Mouse (Mus musculus): ENCODE data around the gene Zdhhc9. TPM values are rescaled to one million over a fixed set of nuclear protein-coding genes. Genes with fewer than 3 reads are reported as not detected.

The Zdhhc9 gene
- total and polyA plus RNA-seq, 3 experiments, result 3.5 to 13.9 (median 4.5) TPM

- no peak overlapping the region for H3K4me2 ChIP-seq (ENCODE audit: insufficient read depth, low read depth, poor library complexity, severe bottlenecking)
- DNase-seq (ENCODE audit: extremely low read depth), result no peak
- H3K27ac ChIP-seq (ENCODE audit: insufficient read depth, low read depth), result no peak overlapping the region
- dilution Hi-C loops (cut with MboI; ENCODE audit: extremely low pct_ligation_motif_present, extremely low pct_unique_long_range_greater_than_20kb, low sequenced_read_pairs) (no loop called here), in situ Hi-C loops (cut with MboI; ENCODE audit: low pct_ligation_motif_present, low pct_unique_long_range_greater_than_20kb, low sequenced_read_pairs) (loop anchor here (5.0 kb wide), 1 partner anchor 41 kb away; no protein-coding TSS in a partner anchor)
- H3K27me3 ChIP-seq (replicated peaks), result no peaks in the 10 kb centered on the region
- no peak for TF ChIP-seq CHD1 (IDR thresholded peaks at IDR 0.05; ENCODE audit: low read depth, low read length)
- H3K4me1 ChIP-seq (ENCODE audit: control insufficient read depth in 1 of 2, insufficient read depth in 2 of 2), result peaks cover 0 to 23% of the 10 kb centered on the region in 2 experiments; a peak in 2 of 4 replicates
- H3K9ac ChIP-seq (ENCODE audit: insufficient read depth, low read depth), result no peak overlapping the region
- peaks cover 0 to 32% of the 10 kb centered on the region in 2 experiments for H3K36me3 ChIP-seq (replicated peaks in 1 of 2; ENCODE audit: control insufficient read depth in 1 of 2, insufficient read depth in 1 of 2, low read length in 1 of 2)
- H3K4me3 ChIP-seq (replicated peaks in 1 of 3; ENCODE audit: low read depth in 2 of 3, low read length in 2 of 3, poor library complexity in 1 of 3), result no peak overlapping the region
- peaks cover 9% of the 10 kb centered on the region; the same call in 1 of the 2 replicates for H3K79me2 ChIP-seq (replicated peaks; ENCODE audit: control insufficient read depth, extremely low read depth, insufficient read depth, poor library complexity, severe bottlenecking)
- H3K9me3 ChIP-seq (replicated peaks; ENCODE audit: low read length), result no peaks in the 10 kb centered on the region
Observed at GRCm38 (mm10) chrX:48202995-48203394, 5.7 kb downstream of the Zdhhc9 start.

- no peak overlapping the region for H3K27ac ChIP-seq (ENCODE audit: insufficient read depth, low read depth)
- peaks cover 0 to 23% of the 10 kb centered on the region in 2 experiments; a peak in 2 of 4 replicates for H3K4me1 ChIP-seq (ENCODE audit: control insufficient read depth in 1 of 2, insufficient read depth in 2 of 2)
- peaks cover 3% of the 10 kb centered on the region; the same call in 1 of the 2 replicates for H3K79me2 ChIP-seq (replicated peaks; ENCODE audit: control insufficient read depth, extremely low read depth, insufficient read depth, poor library complexity, severe bottlenecking)
- in situ Hi-C loops (cut with MboI; ENCODE audit: low pct_ligation_motif_present, low pct_unique_long_range_greater_than_20kb, low sequenced_read_pairs), result loop anchor here (5.0 kb wide), 1 partner anchor 40 kb away; no protein-coding TSS in a partner anchor
- no peaks in the 10 kb centered on the region for H3K9me3 ChIP-seq (replicated peaks; ENCODE audit: low read length)
- H3K36me3 ChIP-seq (replicated peaks in 1 of 2; ENCODE audit: control insufficient read depth in 1 of 2, insufficient read depth in 1 of 2, low read length in 1 of 2), result peaks cover 0 to 37% of the 10 kb centered on the region in 2 experiments
- H3K9ac ChIP-seq (ENCODE audit: insufficient read depth, low read depth), result no peak overlapping the region
- no peak overlapping the region for H3K4me3 ChIP-seq (replicated peaks in 1 of 3; ENCODE audit: low read depth in 2 of 3, low read length in 2 of 3, poor library complexity in 1 of 3)
- H3K4me2 ChIP-seq (ENCODE audit: insufficient read depth, low read depth, poor library complexity, severe bottlenecking), result no peak overlapping the region
- no peaks in the 10 kb centered on the region for H3K27me3 ChIP-seq (replicated peaks)
- TF ChIP-seq MAX (IDR thresholded peaks at IDR 0.05; ENCODE audit: low read length), result no peak
- TF ChIP-seq MEF2A (IDR thresholded peaks at IDR 0.05; ENCODE audit: borderline replicate concordance, low read depth, low read length), result no peak
- TF ChIP-seq E2F4 (IDR thresholded peaks at IDR 0.05; ENCODE audit: insufficient replicate concordance, low read depth, low read length), result no peak
- no peak for TF ChIP-seq RAD21 (IDR thresholded peaks at IDR 0.05; ENCODE audit: low read depth, low read length)
- no peak for TF ChIP-seq TCF12 (IDR thresholded peaks at IDR 0.05; ENCODE audit: low read depth, low read length)
- TF ChIP-seq ETS1 (conservative IDR thresholded peaks at IDR 0.05; ENCODE audit: low read depth, low read length), result no peak
- no peak for TF ChIP-seq NELFE (IDR thresholded peaks at IDR 0.05; ENCODE audit: low read depth, low read length)
- TF ChIP-seq ELF1 (IDR thresholded peaks at IDR 0.05; ENCODE audit: low read depth, low read length), result no peak
- no peak for TF ChIP-seq EP300 (IDR thresholded peaks at IDR 0.05; ENCODE audit: low read length)
- no peak for TF ChIP-seq KAT2A (IDR thresholded peaks at IDR 0.05; ENCODE audit: insufficient replicate concordance, low read length)
- no peak for DNase-seq (ENCODE audit: extremely low read depth)
- dilution Hi-C loops (cut with MboI; ENCODE audit: extremely low pct_ligation_motif_present, extremely low pct_unique_long_range_greater_than_20kb, low sequenced_read_pairs), result no loop called here
Observed at GRCm38 (mm10) chrX:48202436-48202835, 6.2 kb downstream of the Zdhhc9 start.

GRCm38 (mm10) chrX:48201973-48202372 lies 6.7 kb downstream of the Zdhhc9 start:
- no peak for TF ChIP-seq SIN3A (IDR thresholded peaks at IDR 0.05; ENCODE audit: low read length)
- no peak for TF ChIP-seq NELFE (IDR thresholded peaks at IDR 0.05; ENCODE audit: low read depth, low read length)
- TF ChIP-seq RAD21 (IDR thresholded peaks at IDR 0.05; ENCODE audit: low read depth, low read length), result no peak
- no peak for TF ChIP-seq CHD2 (IDR thresholded peaks at IDR 0.05; ENCODE audit: low read length)
- no peak for TF ChIP-seq MEF2A (IDR thresholded peaks at IDR 0.05; ENCODE audit: borderline replicate concordance, low read depth, low read length)
- no peak for TF ChIP-seq RCOR1 (conservative IDR thresholded peaks at IDR 0.05; ENCODE audit: low read depth, low read length)
- no peak for TF ChIP-seq TCF12 (IDR thresholded peaks at IDR 0.05; ENCODE audit: low read depth, low read length)
- TF ChIP-seq EP300 (IDR thresholded peaks at IDR 0.05; ENCODE audit: low read length), result no peak
- no peak for TF ChIP-seq MAFK (IDR thresholded peaks at IDR 0.05; ENCODE audit: insufficient replicate concordance, low read length)
- no peak for TF ChIP-seq JUND (conservative IDR thresholded peaks at IDR 0.05; ENCODE audit: low read depth, low read length)
- TF ChIP-seq NRF1 (IDR thresholded peaks at IDR 0.05; ENCODE audit: low read depth, low read length), result no peak
- TF ChIP-seq USF1 (IDR thresholded peaks at IDR 0.05; ENCODE audit: low read depth, low read length), result no peak
- TF ChIP-seq MXI1 (IDR thresholded peaks at IDR 0.05; ENCODE audit: low read depth, low read length), result no peak
- TF ChIP-seq JUN (IDR thresholded peaks at IDR 0.05; ENCODE audit: insufficient read depth, low read depth, low read length), result no peak
- TF ChIP-seq USF2 (conservative IDR thresholded peaks at IDR 0.05; ENCODE audit: low read depth, low read length), result no peak
- no peak for TF ChIP-seq ZKSCAN1 (IDR thresholded peaks at IDR 0.05; ENCODE audit: borderline replicate concordance, low read depth, low read length)
- TF ChIP-seq PAX5 (IDR thresholded peaks at IDR 0.05; ENCODE audit: low read length), result no peak
- no peak for TF ChIP-seq MAX (IDR thresholded peaks at IDR 0.05; ENCODE audit: low read length)
- TF ChIP-seq ETS1 (conservative IDR thresholded peaks at IDR 0.05; ENCODE audit: low read depth, low read length), result no peak
- no peak overlapping the region for H3K27ac ChIP-seq (ENCODE audit: insufficient read depth, low read depth)
- H3K36me3 ChIP-seq (replicated peaks in 1 of 2; ENCODE audit: control insufficient read depth in 1 of 2, insufficient read depth in 1 of 2, low read length in 1 of 2), result peaks cover 0 to 38% of the 10 kb centered on the region in 2 experiments
- dilution Hi-C loops (cut with MboI; ENCODE audit: extremely low pct_ligation_motif_present, extremely low pct_unique_long_range_greater_than_20kb, low sequenced_read_pairs), result no loop called here
- no peaks in the 10 kb centered on the region for H3K9me3 ChIP-seq (replicated peaks; ENCODE audit: low read length)
- peaks cover 0 to 23% of the 10 kb centered on the region in 2 experiments; a peak in 2 of 4 replicates for H3K4me1 ChIP-seq (ENCODE audit: control insufficient read depth in 1 of 2, insufficient read depth in 2 of 2)
- 0 out of 2 replicates have a peak, but pooled peaks cover 3% of the 10 kb centered on the region for H3K79me2 ChIP-seq (replicated peaks; ENCODE audit: control insufficient read depth, extremely low read depth, insufficient read depth, poor library complexity, severe bottlenecking)
- no peak overlapping the region for H3K4me2 ChIP-seq (ENCODE audit: insufficient read depth, low read depth, poor library complexity, severe bottlenecking)
- in situ Hi-C loops (cut with MboI; ENCODE audit: low pct_ligation_motif_present, low pct_unique_long_range_greater_than_20kb, low sequenced_read_pairs), result loop anchor here (5.0 kb wide), 1 partner anchor 40 kb away; no protein-coding TSS in a partner anchor
- H3K27me3 ChIP-seq (replicated peaks), result no peaks in the 10 kb centered on the region
- DNase-seq (ENCODE audit: extremely low read depth), result no peak
- no peak overlapping the region for H3K4me3 ChIP-seq (replicated peaks in 1 of 3; ENCODE audit: low read depth in 2 of 3, low read length in 2 of 3, poor library complexity in 1 of 3)
- H3K9ac ChIP-seq (ENCODE audit: insufficient read depth, low read depth), result no peak overlapping the region

Measured in CH12.LX (cell line).